Mouse (Mus musculus) T-helper 17 cell (primary cell): ENCODE data around the gene Olfr493.

Source experiments
- in situ Hi-C, 2 experiments: fragments of 300-600 bp; cut with MboI, MseI; formaldehyde crosslinking; loops; 1 replicate in 1 of 2; 2 replicates in 1 of 2; pipeline ENCODE4 v1.15.1; 2025; ENCODE audit warnings: high pct_unique_total_duplicates in 2 of 2

Gene Olfr493

GRCm38 (mm10) chr7:108346879-108347278 is at the start of gene Olfr493:
Gene Olfr493, minus strand, starts transcription at chr7:108346979.
- in situ Hi-C loops, result no loop called here

GRCm38 (mm10) chr7:108392867-108393266 is 46.1 kb upstream of the Olfr493 start, which contains the start of gene Olfr495:
Gene Olfr495, plus strand, starts transcription at chr7:108393167.
- in situ Hi-C loops, result no loop called here

GRCm38 (mm10) chr7:108365035-108365434 is 18.3 kb upstream of the Olfr493 start, which contains the start of gene Olfr494:
Gene Olfr494, plus strand, starts transcription at chr7:108365335.
- in situ Hi-C loops, result no loop called here

DNA sequence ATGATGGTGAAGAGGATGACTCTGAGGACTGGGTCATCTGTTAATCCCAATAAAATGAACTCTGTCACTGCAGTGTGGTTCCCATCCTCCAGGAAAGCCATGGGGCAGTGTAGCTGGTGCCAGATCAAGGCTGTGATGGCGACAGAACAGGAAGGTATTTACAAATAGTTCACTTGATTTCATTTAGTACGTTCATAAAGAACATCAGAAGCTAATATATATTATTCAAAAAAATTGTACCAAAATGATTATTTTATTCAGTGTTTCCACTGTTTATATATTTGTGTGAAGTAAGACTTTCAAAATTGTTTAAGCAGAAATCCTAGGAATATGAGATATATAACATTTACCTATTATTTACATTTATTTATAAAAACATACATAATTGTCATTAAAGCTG is 23.2 kb downstream of the Olfr493 start, which contains the start of gene Olfr492:
Gene Olfr492, minus strand, starts transcription at position 101 of the 400 bp plus-strand sequence.
- in situ Hi-C loops, result no loop called here

GRCm38 (mm10) chr7:108313151-108313550 is 33.6 kb downstream of the Olfr493 start, which contains the start of gene Olfr491:
Gene Olfr491, plus strand, starts transcription at chr7:108313451.
- in situ Hi-C loops, result no loop called here
